Mouse (Mus musculus): ENCODE measurements around the gene Gimap4. TPM values are rescaled to one million over a fixed set of nuclear protein-coding genes. Genes with fewer than 3 reads are reported as not detected.

The Gimap4 gene
- polyA plus RNA-seq, 1 experiment from 2014 or later = 4.2 TPM

- no peak for ATAC-seq (ENCODE audit: low FRiP score)
- H3K9me3 ChIP-seq (replicated peaks) = no peaks in the 10 kb centered on the region
- WGBS = 88% methylated on average over 8 of the region's 8 CpGs
- H3K4me3 ChIP-seq = no peak overlapping the region
- H3K4me1 ChIP-seq = 0 out of 2 replicates have a peak, but pooled peaks cover 8% of the 10 kb centered on the region
- H3K9ac ChIP-seq = no peak overlapping the region
- no peaks in the 10 kb centered on the region for H3K27me3 ChIP-seq
- no peak overlapping the region for H3K4me2 ChIP-seq (replicated peaks)
- H3K27ac ChIP-seq = no peak overlapping the region
- no peaks in the 10 kb centered on the region for H3K36me3 ChIP-seq
Measured at GRCm38 (mm10) chr6:48723468-48723867, 39.1 kb downstream of the Gimap4 start.

DNA sequence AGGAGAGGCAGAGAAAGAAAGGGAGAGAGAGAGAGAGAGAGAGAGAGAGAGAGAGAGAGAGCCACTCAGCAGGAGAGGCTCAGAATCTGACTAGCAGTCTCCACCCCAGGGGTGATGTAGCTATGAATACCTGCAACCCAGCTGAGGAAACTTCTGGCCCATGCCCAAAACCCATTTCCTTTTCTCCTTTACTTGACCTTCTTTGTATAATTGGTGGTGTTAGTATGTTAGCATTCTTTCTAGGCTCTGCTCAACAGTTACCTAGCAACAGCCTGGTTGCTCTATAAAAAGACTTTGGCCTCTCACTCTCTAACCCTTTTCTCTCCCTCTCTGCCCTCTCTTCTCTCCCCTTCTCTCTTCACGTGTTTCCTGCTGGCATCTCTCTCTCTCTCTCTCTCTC lies 41.1 kb downstream of the Gimap4 start:
- Histone ChIP-seq H3K4me1 (0 out of 2 replicates have a peak, but pooled peaks cover 8% of the 10 kb centered on the region), H3K4me2 (replicated peaks) (no peak overlapping the region), H3K9me3 (replicated peaks) (no peaks in the 10 kb centered on the region), H3K4me3 (no peak overlapping the region), H3K36me3 (no peaks in the 10 kb centered on the region), H3K9ac (no peak overlapping the region), H3K27me3 (no peaks in the 10 kb centered on the region), H3K27ac (no peak overlapping the region)
- 0% methylated on average over 1 of the region's 1 CpGs for WGBS
- no peak for ATAC-seq (ENCODE audit: low FRiP score)

GRCm38 (mm10) chr6:48727761-48728160 lies 43.4 kb downstream of the Gimap4 start:
- no peaks in the 10 kb centered on the region for H3K36me3 ChIP-seq
- no peak for ATAC-seq (ENCODE audit: low FRiP score)
- H3K4me3 ChIP-seq = no peak overlapping the region
- H3K27ac ChIP-seq = no peak overlapping the region
- H3K4me1 ChIP-seq = 0 out of 2 replicates have a peak, but pooled peaks cover 8% of the 10 kb centered on the region
- no peak overlapping the region for H3K4me2 ChIP-seq (replicated peaks)
- no peaks in the 10 kb centered on the region for H3K9me3 ChIP-seq (replicated peaks)
- 88% methylated on average over 5 of the region's 5 CpGs for WGBS
- H3K27me3 ChIP-seq = no peaks in the 10 kb centered on the region
- no peak overlapping the region for H3K9ac ChIP-seq

DNA sequence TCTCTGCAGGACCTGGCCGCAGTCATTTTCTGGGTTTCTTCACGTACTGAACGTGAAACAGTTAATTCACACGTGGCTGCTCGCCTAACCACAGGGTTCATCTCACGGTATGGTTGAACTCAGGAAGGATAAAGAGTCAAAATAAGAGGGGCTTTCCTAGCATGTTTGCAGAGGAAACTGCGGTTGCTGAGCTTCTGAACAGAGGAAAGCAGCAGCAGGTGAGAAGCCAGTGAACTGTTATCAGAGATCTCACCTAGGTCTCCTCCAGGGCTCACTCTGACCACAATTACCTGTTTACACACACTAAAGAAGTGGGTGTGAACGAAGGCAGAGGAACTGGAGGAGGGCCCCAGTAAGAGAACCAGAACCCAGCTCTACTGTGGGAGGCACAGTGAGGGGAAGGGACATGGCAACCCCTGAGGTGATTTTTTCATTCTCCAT lies 48.5 kb downstream of the Gimap4 start:
- Histone ChIP-seq H3K9me3 (replicated peaks) (no peaks in the 10 kb centered on the region), H3K27ac (no peak overlapping the region), H3K4me1 (no peaks in the 10 kb centered on the region), H3K9ac (no peak overlapping the region), H3K36me3 (no peaks in the 10 kb centered on the region), H3K27me3 (no peaks in the 10 kb centered on the region), H3K4me2 (replicated peaks) (no peak overlapping the region), H3K4me3 (no peak overlapping the region)
- WGBS = 56% methylated on average over 8 of the region's 8 CpGs
- ATAC-seq (ENCODE audit: low FRiP score) = no peak

- no peak overlapping the region for H3K4me3 ChIP-seq
- no peaks in the 10 kb centered on the region for H3K9me3 ChIP-seq (replicated peaks)
- ATAC-seq (ENCODE audit: low FRiP score) = no peak
Measured at GRCm38 (mm10) chr6:48733660-48734059, 49.3 kb downstream of the Gimap4 start.

GRCm38 (mm10) chr6:48737053-48737452 lies 52.7 kb downstream of the Gimap4 start:
- H3K27me3 ChIP-seq = peaks cover 17% of the 10 kb centered on the region
- WGBS = 88% methylated on average over 2 of the region's 2 CpGs
- no peak overlapping the region for H3K27ac ChIP-seq
- H3K4me3 ChIP-seq = no peak overlapping the region
- H3K9me3 ChIP-seq (replicated peaks) = no peaks in the 10 kb centered on the region
- peaks cover 2% of the 10 kb centered on the region; the same call in 1 of the 2 replicates for H3K4me1 ChIP-seq
- no peak for ATAC-seq (ENCODE audit: low FRiP score)
- H3K4me2 ChIP-seq (replicated peaks) = no peak overlapping the region
- H3K36me3 ChIP-seq = no peaks in the 10 kb centered on the region
- no peak overlapping the region for H3K9ac ChIP-seq

More at GRCm38 (mm10) chr6:48733660-48734059, 49.3 kb downstream of the Gimap4 start:
- Histone ChIP-seq H3K4me2 (replicated peaks) (no peak overlapping the region), H3K9ac (no peak overlapping the region), H3K4me1 (no peaks in the 10 kb centered on the region), H3K27me3 (no peaks in the 10 kb centered on the region), H3K27ac (no peak overlapping the region), H3K36me3 (no peaks in the 10 kb centered on the region)
- WGBS = 87% methylated on average over 1 of the region's 1 CpGs

DNA sequence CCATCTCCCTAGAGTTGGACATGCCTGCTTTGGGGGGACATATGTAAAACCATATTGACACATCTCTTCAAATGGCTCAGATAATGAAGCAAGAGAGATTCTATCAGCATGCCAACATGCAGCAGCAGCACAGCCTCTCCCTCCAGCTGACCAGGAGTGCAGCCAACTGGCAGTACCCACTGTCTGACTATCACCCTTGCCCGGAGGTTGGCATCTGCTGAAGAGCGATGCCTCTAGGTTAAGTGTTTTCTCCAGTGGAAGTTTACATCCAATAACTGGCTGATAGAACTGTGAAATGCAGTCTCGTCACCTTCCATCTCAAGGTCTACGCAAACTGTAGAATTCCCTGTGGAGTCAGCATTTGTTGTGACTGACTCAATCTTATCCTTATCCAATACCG lies 53.3 kb downstream of the Gimap4 start:
- Histone ChIP-seq H3K4me2 (replicated peaks) (no peak overlapping the region), H3K4me1 (peaks cover 8% of the 10 kb centered on the region), H3K36me3 (no peaks in the 10 kb centered on the region), H3K4me3 (no peak overlapping the region), H3K27ac (no peak overlapping the region), H3K9me3 (replicated peaks) (no peaks in the 10 kb centered on the region), H3K9ac (no peak overlapping the region), H3K27me3 (peaks cover 23% of the 10 kb centered on the region)
- ATAC-seq (ENCODE audit: low FRiP score) = no peak
- 92% methylated on average over 5 of the region's 5 CpGs for WGBS

DNA sequence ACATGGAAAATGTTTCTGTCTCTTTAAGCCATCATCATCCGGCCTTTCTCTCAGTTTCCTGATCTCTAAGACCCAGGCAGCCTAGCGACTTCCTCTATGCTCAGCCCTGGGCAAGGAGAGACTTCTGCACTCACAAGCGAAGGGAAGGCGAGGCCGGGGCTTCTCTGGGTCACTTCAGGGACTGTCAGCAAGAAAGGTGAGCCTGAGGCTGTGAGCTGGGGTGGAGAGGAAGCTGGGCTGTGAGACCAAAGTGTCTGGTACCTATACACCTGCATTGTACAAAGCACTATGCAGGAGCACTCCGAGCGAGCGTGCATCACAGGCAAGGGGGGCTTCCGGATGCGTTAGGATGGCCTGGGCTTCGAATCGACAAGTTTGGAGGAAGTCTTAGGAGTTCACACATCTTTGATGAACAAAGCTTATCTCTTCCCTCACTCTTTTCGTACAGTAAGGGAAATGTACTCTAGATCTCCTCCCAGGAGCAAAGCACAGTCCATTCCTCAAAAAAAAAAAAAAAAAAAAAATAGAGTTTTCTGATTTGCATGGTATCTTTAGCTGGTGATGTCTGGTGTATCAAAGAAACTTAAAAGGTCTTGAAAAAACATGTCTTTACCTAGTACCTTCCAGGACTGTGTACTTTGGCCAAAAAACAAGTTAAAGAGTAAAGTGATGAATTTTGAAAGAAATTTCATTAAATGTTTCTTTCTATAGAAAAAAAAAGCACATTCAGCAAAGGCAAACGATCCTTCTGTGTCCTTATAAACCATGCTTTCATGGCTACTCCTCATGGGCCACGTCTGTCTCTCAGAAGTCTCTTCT lies 54.8 kb downstream of the Gimap4 start, which contains the start of gene Gimap1:
TSS of gene Gimap1 (plus strand) at position 94 of the 819 bp plus-strand sequence.
- Histone ChIP-seq H3K4me3 (no peak within 1 kb of the TSS), H3K9ac (no peak within 1 kb of the TSS), H3K4me1 (peaks cover 13% of the 10 kb centered on the region), H3K27ac (no peak within 1 kb of the TSS), H3K4me2 (replicated peaks) (no peak within 1 kb of the TSS), H3K36me3 (no peaks in the 10 kb centered on the region), H3K9me3 (replicated peaks) (no peaks in the 10 kb centered on the region), H3K27me3 (peaks cover 37% of the 10 kb centered on the region)
- 83% methylated on average over 15 of the region's 15 CpGs for WGBS
- no peak for ATAC-seq (ENCODE audit: low FRiP score)

- Histone ChIP-seq H3K9ac (no peak overlapping the region), H3K9me3 (replicated peaks) (no peaks in the 10 kb centered on the region), H3K4me1 (peaks cover 13% of the 10 kb centered on the region), H3K27ac (no peak overlapping the region), H3K4me3 (no peak overlapping the region), H3K27me3 (peaks cover 38% of the 10 kb centered on the region), H3K36me3 (no peaks in the 10 kb centered on the region), H3K4me2 (replicated peaks) (no peak overlapping the region)
- no peak for ATAC-seq (ENCODE audit: low FRiP score)
- WGBS = over 99% methylated on average over 3 of the region's 3 CpGs
Measured at GRCm38 (mm10) chr6:48739780-48740055, 55.4 kb downstream of the Gimap4 start.

DNA sequence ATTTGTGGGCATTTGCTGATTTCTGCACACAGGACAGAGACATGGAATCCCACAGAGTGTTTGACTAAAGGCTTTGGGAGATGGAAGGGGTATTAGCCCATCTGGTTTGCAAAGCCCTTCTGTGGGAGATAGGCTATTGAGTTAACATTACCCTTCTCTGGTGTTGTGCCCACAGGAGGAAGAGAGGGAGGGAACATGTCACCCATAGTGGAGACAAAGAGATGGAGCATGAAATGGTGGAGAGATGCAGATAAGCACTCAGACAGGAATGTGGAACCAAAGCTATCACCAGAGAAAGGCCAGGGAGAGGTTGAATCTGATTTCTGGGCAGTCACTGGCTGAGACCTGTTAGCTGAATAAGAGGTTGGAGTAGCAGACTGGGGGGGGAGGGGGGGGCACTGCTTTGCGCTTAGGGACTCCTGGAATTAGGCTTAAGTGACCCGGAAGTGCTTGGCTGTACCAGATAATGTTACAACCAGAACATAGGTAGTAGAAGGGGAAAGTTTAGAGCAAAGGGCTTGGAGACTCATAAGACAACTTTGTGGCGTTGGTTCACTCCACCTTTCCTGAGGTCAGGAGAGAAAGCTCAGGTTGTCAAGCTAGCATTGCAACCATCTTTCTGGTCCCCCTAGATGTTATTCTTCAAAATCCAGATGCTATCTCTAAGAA lies 56.3 kb downstream of the Gimap4 start:
- Histone ChIP-seq H3K9ac (no peak overlapping the region), H3K4me2 (replicated peaks) (no peak overlapping the region), H3K4me3 (no peak overlapping the region), H3K36me3 (no peaks in the 10 kb centered on the region), H3K4me1 (peaks cover 13% of the 10 kb centered on the region), H3K27me3 (peaks cover 40% of the 10 kb centered on the region), H3K9me3 (replicated peaks) (no peaks in the 10 kb centered on the region), H3K27ac (no peak overlapping the region)
- no peak for ATAC-seq (ENCODE audit: low FRiP score)
- 74% methylated on average over 3 of the region's 3 CpGs for WGBS

GRCm38 (mm10) chr6:48741273-48741672 lies 56.9 kb downstream of the Gimap4 start:
- no peak overlapping the region for H3K4me3 ChIP-seq
- no peaks in the 10 kb centered on the region for H3K36me3 ChIP-seq
- no peaks in the 10 kb centered on the region for H3K9me3 ChIP-seq (replicated peaks)
- H3K27ac ChIP-seq = no peak overlapping the region
- 28% methylated on average over 3 of the region's 3 CpGs for WGBS
- peaks cover 13% of the 10 kb centered on the region for H3K4me1 ChIP-seq
- H3K9ac ChIP-seq = no peak overlapping the region
- H3K27me3 ChIP-seq = peaks cover 41% of the 10 kb centered on the region
- no peak for ATAC-seq (ENCODE audit: low FRiP score)
- no peak overlapping the region for H3K4me2 ChIP-seq (replicated peaks)
